Mouse (Mus musculus): Measurements from ENCODE around the gene Tnf. TPM values are rescaled to one million over a fixed set of nuclear protein-coding genes. Genes with fewer than 3 reads are reported as not detected.
A peak's percentile ranks its signal among the peaks of the same experiment; 100 is the strongest.

The Tnf gene
- polyA plus RNA-seq, 1 experiment from 2014 or later, result not detected

- no peaks in the 10 kb centered on the region for H3K9me3 ChIP-seq (ENCODE audit: control insufficient read depth, low read length)
- peak overlapping the region; percentile 85 for H3K4me2 ChIP-seq (ENCODE audit: low read length)
- peaks cover 10 to 31% of the 10 kb centered on the region in 2 experiments for H3K4me1 ChIP-seq (ENCODE audit: control insufficient read depth in 2 of 2, insufficient read depth in 2 of 2, low read length in 2 of 2)
- peak overlapping the region; percentile 100 for H3K9ac ChIP-seq (ENCODE audit: low read length)
- no peak for ATAC-seq (ENCODE audit: insufficient number of reproducible peaks, insufficient read depth, low FRiP score, low read depth)
- H3K36me3 ChIP-seq (ENCODE audit: control insufficient read depth, insufficient read depth, low read length), result peaks cover 45% of the 10 kb centered on the region
- no peaks in the 10 kb centered on the region for H3K27me3 ChIP-seq (ENCODE audit: control insufficient read depth, insufficient read depth, low read length)
- 36% methylated on average over 12 of the region's 12 CpGs for whole genome bisulfite sequencing
- H3K27ac ChIP-seq (replicated peaks in 1 of 2; ENCODE audit: control insufficient read depth in 1 of 2, insufficient read depth in 1 of 2, low read depth in 2 of 2, low read length in 2 of 2), result no peak overlapping the region; a peak in 1 of 4 replicates
- peak overlapping the region; percentile 94 to 100 for H3K4me3 ChIP-seq (ENCODE audit: control insufficient read depth in 1 of 2, insufficient read depth in 1 of 2, low read depth in 1 of 2, low read length in 2 of 2)
Observed at GRCm38 (mm10) chr17:35162730-35163129, 39.1 kb downstream of the Tnf start.

DNA sequence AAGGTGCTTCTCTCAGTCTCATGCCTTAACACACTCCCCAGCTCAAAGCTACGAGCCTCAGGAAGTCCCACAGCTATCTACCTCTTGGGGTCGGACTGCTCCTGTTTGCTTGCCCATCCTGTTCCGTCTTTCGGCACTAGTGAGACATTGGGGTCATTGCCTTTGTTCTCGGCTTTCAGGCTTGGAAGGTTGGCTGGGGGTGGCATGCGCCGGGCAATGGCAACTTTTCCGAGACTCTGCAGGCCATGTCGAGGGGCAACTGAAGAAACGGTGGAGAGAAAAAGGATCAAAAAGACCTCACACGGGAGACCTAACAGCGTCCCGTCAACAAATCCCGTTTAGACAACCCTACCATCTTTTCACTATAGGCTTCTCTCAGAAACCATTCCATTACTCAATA is 39.7 kb downstream of the Tnf start:
- peak overlapping the region; percentile 5; the same call in 1 of the 2 replicates for H3K9ac ChIP-seq (ENCODE audit: low read length)
- H3K36me3 ChIP-seq (ENCODE audit: control insufficient read depth, insufficient read depth, low read length), result peaks cover 51% of the 10 kb centered on the region
- WGBS, result 68% methylated on average over 14 of the region's 14 CpGs
- no peaks in the 10 kb centered on the region for H3K9me3 ChIP-seq (ENCODE audit: control insufficient read depth, low read length)
- peak overlapping the region; percentile 85 for H3K4me2 ChIP-seq (ENCODE audit: low read length)
- peak overlapping the region in 1 of 2 experiments; percentile 100; a peak in 3 of 4 replicates for H3K4me3 ChIP-seq (ENCODE audit: control insufficient read depth in 1 of 2, insufficient read depth in 1 of 2, low read depth in 1 of 2, low read length in 2 of 2)
- H3K4me1 ChIP-seq (ENCODE audit: control insufficient read depth in 2 of 2, insufficient read depth in 2 of 2, low read length in 2 of 2), result peaks cover 10 to 31% of the 10 kb centered on the region in 2 experiments
- no peak for ATAC-seq (ENCODE audit: insufficient number of reproducible peaks, insufficient read depth, low FRiP score, low read depth)
- no peak overlapping the region for H3K27ac ChIP-seq (replicated peaks in 1 of 2; ENCODE audit: control insufficient read depth in 1 of 2, insufficient read depth in 1 of 2, low read depth in 2 of 2, low read length in 2 of 2)
- no peaks in the 10 kb centered on the region for H3K27me3 ChIP-seq (ENCODE audit: control insufficient read depth, insufficient read depth, low read length)

DNA sequence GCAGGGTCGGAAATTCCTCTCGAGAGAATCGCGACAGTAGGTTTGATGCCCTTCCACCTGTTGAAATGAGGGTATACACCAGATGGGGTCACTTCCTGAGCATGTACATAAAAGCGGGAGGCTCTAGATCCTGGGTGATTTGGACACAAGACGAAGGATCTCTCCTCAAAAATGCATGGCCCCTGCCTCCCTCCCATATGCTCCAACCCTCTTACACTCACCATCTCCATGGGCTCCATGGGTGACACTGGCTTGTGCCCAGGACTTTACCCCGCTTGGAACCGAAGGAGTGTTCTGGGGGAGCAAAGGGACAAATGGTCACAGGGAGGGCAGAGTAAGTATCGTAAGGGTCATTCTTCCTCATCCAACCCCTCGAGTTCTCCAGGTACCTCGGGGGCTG is 40.4 kb downstream of the Tnf start:
- no peaks in the 10 kb centered on the region for H3K9me3 ChIP-seq (ENCODE audit: control insufficient read depth, low read length)
- peaks cover 10 to 31% of the 10 kb centered on the region in 2 experiments for H3K4me1 ChIP-seq (ENCODE audit: control insufficient read depth in 2 of 2, insufficient read depth in 2 of 2, low read length in 2 of 2)
- no peaks in the 10 kb centered on the region for H3K27me3 ChIP-seq (ENCODE audit: control insufficient read depth, insufficient read depth, low read length)
- H3K36me3 ChIP-seq (ENCODE audit: control insufficient read depth, insufficient read depth, low read length), result peaks cover 58% of the 10 kb centered on the region
- H3K4me3 ChIP-seq (ENCODE audit: control insufficient read depth in 1 of 2, insufficient read depth in 1 of 2, low read depth in 1 of 2, low read length in 2 of 2), result no peak overlapping the region
- H3K27ac ChIP-seq (replicated peaks in 1 of 2; ENCODE audit: control insufficient read depth in 1 of 2, insufficient read depth in 1 of 2, low read depth in 2 of 2, low read length in 2 of 2), result no peak overlapping the region
- H3K9ac ChIP-seq (ENCODE audit: low read length), result peak overlapping the region; percentile 5; the same call in 1 of the 2 replicates
- H3K4me2 ChIP-seq (ENCODE audit: low read length), result no peak overlapping the region
- ATAC-seq (ENCODE audit: insufficient number of reproducible peaks, insufficient read depth, low FRiP score, low read depth), result no peak
- 77% methylated on average over 11 of the region's 11 CpGs for WGBS

GRCm38 (mm10) chr17:35159638-35160037 is 42.2 kb downstream of the Tnf start:
- H3K27ac ChIP-seq (replicated peaks in 1 of 2; ENCODE audit: control insufficient read depth in 1 of 2, insufficient read depth in 1 of 2, low read depth in 2 of 2, low read length in 2 of 2), result no peak overlapping the region
- no peaks in the 10 kb centered on the region for H3K27me3 ChIP-seq (ENCODE audit: control insufficient read depth, insufficient read depth, low read length)
- no peak for ATAC-seq (ENCODE audit: insufficient number of reproducible peaks, insufficient read depth, low FRiP score, low read depth)
- H3K9me3 ChIP-seq (ENCODE audit: control insufficient read depth, low read length), result no peaks in the 10 kb centered on the region
- H3K4me2 ChIP-seq (ENCODE audit: low read length), result no peak overlapping the region
- no peak overlapping the region for H3K9ac ChIP-seq (ENCODE audit: low read length)
- peaks cover 5 to 23% of the 10 kb centered on the region in 2 experiments for H3K4me1 ChIP-seq (ENCODE audit: control insufficient read depth in 2 of 2, insufficient read depth in 2 of 2, low read length in 2 of 2)
- WGBS, result 84% methylated on average over 7 of the region's 7 CpGs
- H3K36me3 ChIP-seq (ENCODE audit: control insufficient read depth, insufficient read depth, low read length), result peaks cover 76% of the 10 kb centered on the region
- no peak overlapping the region for H3K4me3 ChIP-seq (ENCODE audit: control insufficient read depth in 1 of 2, insufficient read depth in 1 of 2, low read depth in 1 of 2, low read length in 2 of 2)

DNA sequence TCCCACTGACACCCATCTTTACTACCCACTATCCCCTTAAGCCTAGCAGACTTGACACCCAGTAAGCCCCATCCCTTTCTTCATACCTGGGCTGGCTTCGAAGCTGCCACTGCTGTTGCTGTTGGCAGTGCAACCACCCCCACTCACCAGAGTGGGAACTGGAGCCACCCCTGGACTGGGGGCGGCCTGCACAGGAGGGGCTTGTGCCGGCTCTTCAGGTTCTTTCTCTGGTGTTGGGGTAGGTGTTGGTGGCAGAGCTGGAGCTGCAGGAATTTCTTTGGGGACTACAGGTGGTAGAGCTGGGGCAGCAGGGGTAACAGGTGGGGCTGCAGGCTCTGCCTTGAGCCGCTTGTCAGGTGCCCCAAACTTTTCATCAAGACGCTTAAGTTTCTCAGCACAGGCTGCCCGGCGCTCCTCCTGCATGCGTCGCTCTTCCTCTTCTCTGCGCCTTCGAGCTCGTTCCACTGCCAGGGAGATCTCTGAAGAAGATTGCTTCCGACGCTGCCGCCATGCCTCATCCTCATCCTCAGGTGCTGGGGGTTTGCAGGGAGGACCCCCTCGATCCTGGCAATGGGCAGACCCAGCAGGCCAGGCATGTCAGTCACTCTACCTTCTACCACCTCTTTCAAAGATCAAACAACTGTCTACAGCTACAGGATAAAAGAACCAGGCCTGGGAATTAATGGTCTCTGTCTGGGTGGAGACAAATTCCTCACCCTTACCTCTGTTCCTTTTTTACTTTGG is 42.8 kb downstream of the Tnf start:
- Histone ChIP-seq H3K4me1 (ENCODE audit: control insufficient read depth in 2 of 2, insufficient read depth in 2 of 2, low read length in 2 of 2) (peaks cover 5 to 23% of the 10 kb centered on the region in 2 experiments), H3K27ac (replicated peaks in 1 of 2; ENCODE audit: control insufficient read depth in 1 of 2, insufficient read depth in 1 of 2, low read depth in 2 of 2, low read length in 2 of 2) (no peak overlapping the region), H3K9me3 (ENCODE audit: control insufficient read depth, low read length) (no peaks in the 10 kb centered on the region), H3K4me3 (ENCODE audit: control insufficient read depth in 1 of 2, insufficient read depth in 1 of 2, low read depth in 1 of 2, low read length in 2 of 2) (no peak overlapping the region), H3K9ac (ENCODE audit: low read length) (no peak overlapping the region), H3K27me3 (ENCODE audit: control insufficient read depth, insufficient read depth, low read length) (no peaks in the 10 kb centered on the region), H3K4me2 (ENCODE audit: low read length) (no peak overlapping the region), H3K36me3 (ENCODE audit: control insufficient read depth, insufficient read depth, low read length) (peaks cover 82% of the 10 kb centered on the region)
- no peak for ATAC-seq (ENCODE audit: insufficient number of reproducible peaks, insufficient read depth, low FRiP score, low read depth)
- 92% methylated on average over 16 of the region's 16 CpGs for WGBS

GRCm38 (mm10) chr17:35157661-35158175 is 44.1 kb downstream of the Tnf start:
- H3K27me3 ChIP-seq (ENCODE audit: control insufficient read depth, insufficient read depth, low read length), result no peaks in the 10 kb centered on the region

GRCm38 (mm10) chr17:35157254-35157653 is 44.6 kb downstream of the Tnf start:
- Histone ChIP-seq H3K9ac (ENCODE audit: low read length) (no peak overlapping the region), H3K36me3 (ENCODE audit: control insufficient read depth, insufficient read depth, low read length) (peaks cover 100% of the 10 kb centered on the region), H3K9me3 (ENCODE audit: control insufficient read depth, low read length) (no peaks in the 10 kb centered on the region), H3K27me3 (ENCODE audit: control insufficient read depth, insufficient read depth, low read length) (no peaks in the 10 kb centered on the region), H3K4me1 (ENCODE audit: control insufficient read depth in 2 of 2, insufficient read depth in 2 of 2, low read length in 2 of 2) (peaks cover 0 to 9% of the 10 kb centered on the region in 2 experiments; a peak in 2 of 4 replicates), H3K27ac (replicated peaks in 1 of 2; ENCODE audit: control insufficient read depth in 1 of 2, insufficient read depth in 1 of 2, low read depth in 2 of 2, low read length in 2 of 2) (no peak overlapping the region), H3K4me3 (ENCODE audit: control insufficient read depth in 1 of 2, insufficient read depth in 1 of 2, low read depth in 1 of 2, low read length in 2 of 2) (no peak overlapping the region), H3K4me2 (ENCODE audit: low read length) (no peak overlapping the region)
- ATAC-seq (ENCODE audit: insufficient number of reproducible peaks, insufficient read depth, low FRiP score, low read depth), result no peak
- 85% methylated on average over 8 of the region's 8 CpGs for WGBS

More at GRCm38 (mm10) chr17:35157661-35158175, 44.1 kb downstream of the Tnf start:
- no peak overlapping the region for H3K4me3 ChIP-seq (ENCODE audit: control insufficient read depth in 1 of 2, insufficient read depth in 1 of 2, low read depth in 1 of 2, low read length in 2 of 2)
- no peaks in the 10 kb centered on the region for H3K9me3 ChIP-seq (ENCODE audit: control insufficient read depth, low read length)
- peaks cover 3 to 14% of the 10 kb centered on the region in 2 experiments for H3K4me1 ChIP-seq (ENCODE audit: control insufficient read depth in 2 of 2, insufficient read depth in 2 of 2, low read length in 2 of 2)
- no peak overlapping the region for H3K27ac ChIP-seq (replicated peaks in 1 of 2; ENCODE audit: control insufficient read depth in 1 of 2, insufficient read depth in 1 of 2, low read depth in 2 of 2, low read length in 2 of 2)
- peaks cover 95% of the 10 kb centered on the region for H3K36me3 ChIP-seq (ENCODE audit: control insufficient read depth, insufficient read depth, low read length)
- no peak overlapping the region for H3K9ac ChIP-seq (ENCODE audit: low read length)
- WGBS, result 90% methylated on average over 8 of the region's 8 CpGs
- ATAC-seq (ENCODE audit: insufficient number of reproducible peaks, insufficient read depth, low FRiP score, low read depth), result no peak
- H3K4me2 ChIP-seq (ENCODE audit: low read length), result no peak overlapping the region

All from heart, embryonic 14.5 days (tissue).